Mouse (Mus musculus): Measurements from ENCODE around the gene Tjp1.

Tjp1 gene

DNA sequence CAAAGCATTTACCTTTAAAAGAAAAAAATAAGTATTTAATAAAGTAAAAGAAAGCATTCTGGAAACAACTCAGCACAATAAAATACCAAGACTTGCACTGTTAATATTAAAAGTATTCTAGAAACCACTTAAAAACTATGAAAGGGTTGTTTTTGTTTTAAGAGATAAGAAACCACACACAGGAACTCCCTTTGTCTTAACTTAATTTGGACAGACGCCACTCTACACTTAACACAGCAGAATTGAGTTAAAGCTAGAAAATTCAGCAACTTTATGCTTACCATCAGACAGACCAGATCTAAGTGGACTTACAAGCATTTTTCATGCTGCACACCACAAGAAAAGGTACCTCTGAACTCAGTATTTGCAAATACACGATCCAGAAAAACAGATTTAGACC lies 172.7 kb downstream of the Tjp1 start:
- DNase-seq (ENCODE audit: low read depth) = no peak

DNA sequence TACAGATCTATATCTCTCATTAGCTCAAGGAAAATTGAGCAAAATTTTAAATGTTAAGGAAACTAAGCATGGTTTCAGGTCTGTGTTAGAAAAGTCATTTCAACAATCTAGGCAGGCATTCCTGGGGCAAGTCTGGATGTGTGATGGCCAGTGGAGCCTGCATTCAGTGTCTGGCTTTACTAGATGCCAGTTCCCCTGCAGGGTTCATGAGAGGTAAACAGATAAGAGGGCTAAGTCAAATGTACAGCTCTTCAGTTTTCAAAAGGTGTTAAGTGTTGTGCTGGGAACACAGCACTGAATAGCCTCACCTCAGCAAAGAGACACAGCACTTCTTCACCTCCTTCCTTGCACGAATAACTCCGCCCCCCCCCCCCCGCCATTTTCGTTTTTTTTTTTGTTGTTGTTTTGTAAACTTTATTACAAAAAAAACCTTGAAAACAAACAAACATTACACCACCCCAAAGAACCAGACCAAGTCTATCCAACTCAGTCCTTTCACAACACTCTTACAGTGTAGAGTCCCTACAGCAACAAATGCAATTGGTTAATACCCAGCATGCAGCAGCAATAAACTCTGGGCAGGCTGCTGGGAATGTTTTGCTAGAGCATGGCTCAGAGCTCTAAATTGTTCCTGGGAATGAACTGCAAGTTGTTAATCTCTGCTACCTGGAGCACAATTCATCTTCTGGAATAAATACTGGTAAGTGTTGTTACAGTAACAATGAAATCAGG lies 177.1 kb downstream of the Tjp1 start:
- no peak for DNase-seq (ENCODE audit: low read depth)

DNA sequence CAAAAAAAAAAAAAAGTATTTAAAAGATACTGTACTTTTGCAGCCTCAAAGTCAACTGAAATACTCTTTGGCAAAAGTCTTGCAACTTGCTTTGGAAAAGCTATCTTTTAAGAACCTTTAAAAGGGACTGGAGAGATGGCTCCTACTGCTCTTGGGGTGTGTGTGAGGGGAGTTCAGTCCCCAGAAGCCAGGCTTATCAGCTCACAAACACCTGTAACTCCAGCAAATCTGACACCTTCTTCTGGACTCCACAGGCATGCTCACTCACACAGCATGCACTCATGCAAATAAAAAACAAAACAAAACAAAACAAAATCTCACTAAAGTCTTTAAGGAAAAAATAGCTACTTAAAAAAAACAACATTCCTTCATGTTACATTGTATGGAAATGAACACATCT lies 179.0 kb downstream of the Tjp1 start:
- DNase-seq (ENCODE audit: low read depth) = no peak

DNA sequence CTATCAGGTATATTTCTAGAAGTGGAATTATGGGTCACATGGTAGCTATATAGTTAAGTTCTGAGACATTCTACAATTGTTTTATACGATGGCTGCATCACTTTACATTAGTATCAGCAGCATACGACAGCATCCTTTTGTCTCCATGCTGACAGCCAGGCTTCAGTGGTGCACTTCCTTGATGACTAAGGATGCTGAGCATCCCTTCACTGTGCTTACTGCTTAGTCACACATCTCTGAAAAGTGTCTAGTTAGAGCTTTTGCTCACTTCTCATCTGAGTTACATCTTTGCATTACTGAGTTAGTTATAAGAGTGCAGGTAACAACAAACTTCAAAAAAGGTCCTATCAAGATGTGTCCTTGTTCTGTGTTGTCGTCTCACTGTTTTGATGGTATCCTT lies 182.3 kb downstream of the Tjp1 start:
- DNase-seq (ENCODE audit: low read depth) = no peak

DNA sequence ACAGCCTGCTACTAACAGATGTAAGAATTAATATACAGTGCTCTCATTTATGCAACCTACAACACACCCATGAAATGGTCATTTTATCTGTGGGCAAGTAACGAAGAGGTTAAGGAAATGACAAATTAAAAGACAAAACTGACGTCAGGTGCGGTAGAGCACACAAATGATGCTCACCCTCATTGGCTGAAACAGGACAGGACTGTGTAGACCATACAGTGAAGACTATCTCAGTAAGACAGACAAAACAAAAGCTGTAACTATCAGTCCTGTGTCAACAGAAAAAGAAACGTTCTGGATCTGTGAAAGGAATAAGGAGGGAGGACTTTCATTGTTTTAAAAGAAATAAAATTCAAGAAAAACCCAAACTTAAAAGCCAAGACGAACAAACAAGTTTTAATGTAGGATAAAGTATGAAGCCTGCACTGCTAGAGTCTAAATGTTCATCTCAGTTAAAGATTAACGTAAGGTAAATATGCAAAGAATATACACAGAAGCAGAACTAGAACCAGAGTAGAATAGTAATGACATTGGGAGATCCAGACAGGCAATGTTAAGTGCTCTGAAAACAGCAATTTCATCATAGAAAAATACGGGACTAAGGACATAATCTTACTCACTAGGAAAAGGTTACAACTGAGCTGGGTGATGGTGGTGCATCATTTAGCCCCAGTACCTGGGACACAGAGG lies 189.9 kb downstream of the Tjp1 start:
- DNase-seq (ENCODE audit: low read depth) = no peak

DNA sequence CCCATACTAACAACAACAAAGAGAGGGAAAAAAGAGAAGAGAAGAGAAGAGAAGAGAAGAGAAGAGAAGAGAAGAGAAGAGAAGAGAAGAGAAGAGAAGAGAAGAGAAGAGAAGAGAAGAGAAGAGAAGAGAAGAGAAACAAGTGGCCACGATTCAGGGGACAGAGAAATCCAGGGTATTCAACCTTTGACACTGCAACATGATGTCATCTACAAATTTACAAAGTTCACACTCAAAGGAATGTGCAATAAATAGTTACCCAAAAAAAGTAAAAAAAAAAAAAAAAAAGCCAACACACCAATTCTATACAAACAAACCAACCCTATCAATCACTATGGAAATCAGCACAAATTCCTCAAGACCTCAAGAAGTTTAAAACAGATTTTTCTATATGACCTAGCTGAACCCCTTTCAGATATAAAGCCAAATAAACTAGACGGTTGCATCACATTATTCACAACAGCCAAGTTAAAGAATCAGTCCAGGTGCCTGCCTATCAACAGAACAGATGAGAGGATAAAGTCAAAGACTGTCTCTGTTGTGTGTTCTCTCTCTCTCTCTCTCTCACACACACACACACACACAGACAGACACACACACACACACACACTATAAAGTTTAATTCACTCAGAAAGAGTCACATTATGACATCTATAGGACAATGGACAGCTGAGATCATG lies 194.4 kb downstream of the Tjp1 start:
- no peak for DNase-seq (ENCODE audit: low read depth)

DNA sequence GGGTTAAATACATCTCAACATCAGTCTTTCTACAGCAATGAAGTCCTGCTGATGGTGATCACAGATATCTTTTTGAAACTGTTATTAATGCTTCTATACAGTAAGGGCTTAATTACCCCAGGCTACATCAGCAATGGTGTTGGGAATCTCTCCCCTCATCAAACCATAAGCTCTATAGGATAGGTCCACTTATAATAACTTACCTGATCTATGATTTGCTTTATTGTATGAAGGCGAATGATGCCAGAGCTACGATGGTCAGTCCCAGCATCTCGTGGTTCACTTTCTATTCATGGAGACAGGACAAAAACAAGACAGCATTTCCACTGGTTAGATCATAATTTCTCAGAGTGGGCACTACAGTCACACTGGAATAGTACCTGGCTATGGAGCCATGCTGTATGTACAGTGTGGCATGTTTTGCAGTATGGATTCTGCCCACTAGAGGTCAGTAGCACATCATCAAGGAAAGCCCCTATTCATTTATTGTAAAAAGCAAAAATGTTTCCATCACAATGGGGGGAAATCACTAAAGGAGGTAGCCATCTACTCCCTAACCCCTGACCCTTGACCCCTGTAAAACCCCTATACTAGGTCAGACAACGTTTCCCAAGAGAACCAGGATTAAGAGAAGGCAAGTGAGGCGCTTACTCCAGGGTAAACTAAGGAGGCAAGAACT lies 208.4 kb downstream of the Tjp1 start:
- peak; percentile 42 for DNase-seq (ENCODE audit: low read depth)

DNA sequence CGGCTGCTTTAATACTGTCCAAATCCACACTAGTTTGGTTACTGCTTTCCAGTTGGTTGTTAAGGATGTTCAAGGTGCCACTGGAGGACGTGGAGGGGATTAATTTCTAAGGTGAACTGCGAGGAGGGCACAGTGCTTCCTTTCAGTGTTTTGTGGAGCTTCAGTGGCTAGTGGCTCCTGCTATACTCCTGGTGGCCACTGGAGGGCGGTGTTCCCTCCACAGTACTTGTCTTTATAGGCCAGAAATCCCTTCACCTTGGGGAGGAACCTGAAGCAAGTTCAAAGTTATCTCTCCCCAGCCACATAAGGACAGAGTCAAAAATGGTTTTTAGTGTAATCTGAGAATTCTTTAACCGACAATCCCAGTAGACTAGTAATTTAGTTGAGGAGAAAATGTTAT lies 210.2 kb downstream of the Tjp1 start:
- DNase-seq (ENCODE audit: low read depth) = peak; percentile 30

DNA sequence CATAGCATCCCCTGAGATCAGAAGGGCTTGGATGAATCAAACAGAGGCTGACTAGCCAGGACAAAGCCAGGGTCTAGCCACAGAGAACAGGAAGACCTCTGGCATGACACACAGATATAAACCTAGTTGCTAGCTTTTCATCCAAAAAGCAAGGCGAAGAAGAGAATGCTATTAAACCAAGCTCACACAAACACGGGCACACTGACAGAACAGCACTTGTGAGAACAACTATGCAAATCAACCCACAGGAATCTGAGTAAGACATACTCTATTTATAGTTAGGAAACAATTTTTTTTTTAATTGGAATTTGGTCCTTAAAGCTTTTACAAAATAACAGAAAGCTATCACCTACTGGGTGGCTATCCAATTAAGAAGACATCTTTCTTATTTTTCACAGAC lies 212.4 kb downstream of the Tjp1 start:
- no peak for DNase-seq (ENCODE audit: low read depth)

DNA sequence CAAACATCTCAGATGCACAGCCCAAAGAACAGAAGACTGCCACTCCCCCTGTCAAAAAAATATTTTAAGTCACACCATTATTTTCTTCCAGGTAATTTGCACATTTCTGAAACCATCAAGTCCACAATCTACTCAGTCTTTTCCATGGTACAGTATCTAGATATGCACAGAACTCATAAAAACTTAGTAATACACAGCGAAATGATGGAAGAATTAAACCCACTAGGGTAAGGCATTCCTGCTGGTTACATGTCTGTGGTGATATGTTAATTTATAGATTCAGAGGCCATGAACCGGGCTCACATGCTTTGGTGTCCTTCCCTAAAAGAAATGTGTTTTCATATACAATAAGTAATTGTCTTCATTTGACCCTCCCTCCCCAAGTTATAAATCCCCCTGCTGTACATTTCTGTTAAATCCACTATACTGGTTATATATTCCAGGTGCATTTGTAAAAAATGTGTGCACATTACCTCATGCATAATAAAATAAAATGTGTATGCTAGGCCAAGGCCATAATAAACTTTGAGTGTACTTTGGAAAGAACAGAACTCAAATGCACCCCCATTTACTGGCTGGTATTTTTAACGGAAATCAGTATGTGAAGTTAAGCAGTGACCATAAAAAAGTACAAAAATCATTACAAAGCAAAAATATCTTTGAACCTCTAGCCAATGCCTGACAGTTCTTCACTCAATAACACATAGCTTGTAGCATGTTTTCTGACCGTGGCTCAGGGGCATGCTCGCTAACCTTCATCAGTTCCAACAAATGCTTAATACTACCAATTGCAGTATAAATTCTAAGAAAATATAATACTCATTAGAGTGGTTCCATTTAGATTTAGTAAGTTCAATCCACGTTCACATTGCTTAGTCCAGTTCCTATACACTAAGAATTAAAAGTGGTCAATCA lies 230.6 kb downstream of the Tjp1 start:
- no peak for DNase-seq (ENCODE audit: low read depth)

DNA sequence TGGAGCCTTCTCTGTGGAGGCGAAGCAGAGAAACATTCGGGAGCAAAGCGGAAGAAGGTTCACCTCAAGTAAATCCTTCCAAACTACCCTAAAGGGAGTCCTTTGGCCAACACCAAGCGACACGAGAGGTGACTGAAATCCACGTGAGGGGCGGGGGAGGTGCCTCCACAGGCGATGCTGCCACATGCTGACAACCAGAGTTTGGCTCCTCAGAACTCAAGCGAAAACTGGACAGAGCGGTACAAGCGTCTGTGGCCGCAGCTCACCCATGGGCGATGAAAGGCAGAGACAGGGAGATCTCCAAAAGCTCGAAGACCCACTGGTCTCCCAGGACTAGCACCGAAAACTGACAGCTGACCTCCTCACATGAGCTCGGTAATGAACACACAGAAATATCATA lies 244.7 kb downstream of the Tjp1 start:
- no peak for DNase-seq (ENCODE audit: low read depth)

DNA sequence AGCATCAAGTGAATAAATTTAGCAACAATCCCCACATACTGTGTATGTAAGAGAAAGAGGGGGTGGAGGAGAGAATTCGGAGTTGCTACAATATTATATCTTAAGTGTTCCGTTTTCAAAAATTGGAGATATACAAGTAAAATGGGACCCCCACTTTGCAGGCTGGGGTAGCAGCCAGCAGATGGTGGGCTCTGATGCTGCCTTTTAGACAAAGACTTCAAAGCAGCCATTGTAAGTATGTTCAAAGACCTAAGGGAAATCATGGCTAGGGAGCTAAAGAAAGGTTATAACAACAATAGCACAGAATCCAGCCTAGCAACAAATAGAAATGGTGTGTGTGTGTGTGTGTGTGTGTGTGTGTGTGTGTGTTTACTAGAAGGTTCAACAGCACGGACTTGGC lies 245.6 kb downstream of the Tjp1 start:
- no peak for DNase-seq (ENCODE audit: low read depth)

DNA sequence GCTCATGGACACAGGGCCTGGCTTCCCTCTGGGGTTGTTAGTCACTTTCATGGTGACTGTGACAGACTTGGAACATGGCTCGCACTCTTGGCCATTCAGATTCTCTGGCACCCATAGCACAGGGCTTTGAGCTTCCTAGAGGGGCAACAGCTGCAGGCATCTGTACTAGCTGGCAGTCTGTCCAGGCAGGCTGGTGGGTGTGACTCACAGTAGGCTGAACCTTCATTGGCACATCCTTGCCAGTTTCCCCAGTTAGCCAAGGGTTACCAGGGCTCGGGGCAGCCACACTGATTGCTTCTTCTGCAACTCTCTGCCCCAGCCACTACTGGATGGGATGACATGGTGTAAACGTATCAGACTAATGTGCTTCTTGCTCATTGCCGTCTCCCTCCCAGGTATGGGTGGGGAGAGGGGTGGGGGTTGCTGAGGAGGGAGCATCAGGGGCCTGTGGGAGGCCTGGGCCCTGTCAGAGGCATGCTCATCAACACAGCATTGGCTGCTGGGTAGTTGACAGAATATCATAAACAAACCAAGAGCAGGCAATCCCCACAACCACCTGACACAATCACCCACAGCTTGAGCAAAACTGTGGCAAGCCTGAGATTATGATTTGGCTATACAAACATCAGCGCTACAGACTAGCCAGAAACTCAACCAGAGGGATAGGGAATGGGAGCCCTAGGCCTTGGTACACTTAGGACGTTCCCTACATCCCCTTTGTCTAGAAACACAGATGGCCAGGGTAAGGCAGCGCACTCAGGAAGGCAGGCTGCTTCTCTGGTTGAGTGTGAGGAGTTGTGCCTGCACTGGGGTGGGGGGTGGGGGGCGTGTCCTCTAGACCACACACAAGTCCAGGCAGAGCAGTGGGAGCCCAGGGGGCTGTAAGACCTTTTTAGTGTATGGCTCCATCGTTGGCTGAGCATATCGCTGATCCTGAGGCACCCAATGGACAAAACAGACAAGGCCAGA lies 246.4 kb downstream of the Tjp1 start:
- no peak for DNase-seq (ENCODE audit: low read depth)

DNA sequence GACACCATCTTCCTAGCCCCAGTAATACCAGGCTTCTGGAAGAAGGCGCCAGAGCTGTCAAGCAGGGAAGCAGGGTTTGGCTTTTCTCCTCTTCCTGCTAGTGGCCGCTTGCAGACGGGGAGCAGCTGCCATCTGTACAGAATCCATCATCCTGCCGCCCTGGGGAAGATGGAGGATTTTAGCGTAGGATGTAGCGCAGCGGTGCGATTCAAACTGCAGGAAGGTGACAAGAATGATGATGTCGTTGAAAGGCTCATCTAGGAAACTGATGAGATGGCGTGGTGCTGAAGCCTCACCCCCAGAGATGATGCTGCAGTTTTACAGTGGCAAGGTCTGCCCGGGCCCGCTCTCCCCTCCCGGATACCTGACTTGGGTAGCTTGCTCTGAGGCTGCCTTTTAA lies 248.3 kb downstream of the Tjp1 start:
- DNase-seq (ENCODE audit: low read depth) = no peak

DNA sequence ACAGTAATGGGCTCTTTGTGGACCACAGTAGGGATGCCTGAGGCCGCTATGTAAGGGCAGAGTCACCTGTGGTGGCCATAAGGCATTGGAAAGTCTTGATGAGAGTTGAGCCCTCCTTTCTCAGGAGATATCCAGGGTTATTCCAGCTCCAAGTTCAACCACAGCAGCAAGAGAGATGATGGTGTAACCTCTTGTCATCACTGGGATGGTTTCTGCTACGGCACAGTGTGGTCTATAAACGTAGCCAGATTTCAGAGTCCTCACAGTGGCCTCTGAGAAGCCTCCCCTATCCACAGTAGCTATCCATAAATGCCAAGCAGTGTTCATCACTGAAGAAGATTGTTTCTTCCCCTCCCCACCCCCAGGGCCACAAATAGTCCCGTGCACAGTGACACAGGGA lies 251.8 kb downstream of the Tjp1 start:
- DNase-seq (ENCODE audit: low read depth) = no peak

DNA sequence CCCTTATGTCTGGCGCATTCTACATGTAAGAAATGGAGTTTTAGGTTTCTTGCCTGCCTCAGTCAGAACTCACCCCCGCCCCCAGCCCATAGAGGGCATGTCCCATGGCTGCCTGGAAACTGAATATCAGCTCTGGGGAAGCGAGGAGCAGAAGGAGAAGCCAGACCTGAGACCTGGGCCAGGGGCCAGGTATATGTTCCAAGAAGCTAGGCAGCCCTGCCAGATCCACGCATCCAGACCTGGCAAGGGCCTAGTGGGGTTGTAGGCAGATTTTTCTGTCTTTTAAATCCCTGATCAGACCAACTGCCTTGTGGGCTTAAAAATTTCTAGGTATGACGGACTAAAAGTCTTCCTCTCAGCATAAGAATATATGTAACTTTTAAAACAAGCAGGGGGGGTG lies 253.4 kb downstream of the Tjp1 start:
- no peak for DNase-seq (ENCODE audit: low read depth)

DNA sequence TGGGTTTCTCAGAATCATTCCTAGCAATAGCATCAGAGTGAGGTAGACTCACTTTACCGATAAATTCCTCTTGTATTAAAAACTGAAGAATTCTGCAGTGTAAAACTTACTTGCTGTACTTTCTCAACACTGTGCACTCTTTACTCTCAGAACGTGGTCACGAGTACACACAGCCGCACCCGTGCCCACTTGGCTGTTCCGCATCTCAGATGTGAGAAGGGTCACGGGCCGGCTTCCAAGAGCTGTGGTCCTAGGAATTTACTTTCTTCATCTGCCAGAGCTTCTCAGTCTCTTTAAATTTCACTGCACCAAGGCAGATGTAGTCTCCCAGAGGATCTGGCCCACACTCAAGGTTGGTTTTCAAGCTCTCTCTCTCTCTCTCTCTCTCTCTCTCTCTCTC lies 277.9 kb downstream of the Tjp1 start:
- DNase-seq (ENCODE audit: low read depth) = no peak

All from c-Kit-positive CD71-negative TER-119-negative erythroid progenitor cells, embryonic 14.5 days (primary cell).